Comparison of ENCODE assay signal across 8 mouse cellular contexts in the genomic region with DNA sequence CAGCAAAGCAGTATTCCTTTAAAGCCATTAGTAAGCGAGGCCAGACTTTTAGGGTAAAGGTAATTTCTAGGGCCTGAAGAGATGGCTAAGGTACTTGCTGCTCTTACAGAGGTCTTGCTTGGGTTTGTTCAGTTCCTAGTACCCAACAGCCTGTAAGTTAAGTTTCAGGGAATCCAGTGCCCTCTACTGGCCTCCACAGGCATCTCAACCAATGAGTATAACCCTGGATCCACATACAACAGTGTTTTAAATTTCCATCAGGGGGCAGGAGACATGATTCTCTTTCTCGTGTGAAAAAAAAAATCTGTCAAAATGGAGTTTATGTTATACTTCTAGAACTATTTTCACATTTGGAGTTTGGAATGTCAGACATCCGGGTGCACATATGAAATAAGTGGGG. TPM values are rescaled to one million over a fixed set of nuclear protein-coding genes. Genes with fewer than 3 reads are reported as not detected.
A peak's percentile ranks its signal among the peaks of the same experiment; 100 is the strongest.
DNase-seq lines count a peak whose midpoint lies in the region; ATAC-seq and TF ChIP-seq lines count a peak whose summit lies in the region.

No protein-coding gene starts in this region.

- WGBS in heart, embryonic 12.5 days = 60% methylated on average over 3 of the region's 3 CpGs
- 65% methylated on average over 3 of the region's 3 CpGs for WGBS in kidney, embryonic 14.5 days

- H3K9ac ChIP-seq in heart, embryonic 12.5 days = no peak overlapping the region
- H3K9ac ChIP-seq in kidney, embryonic 14.5 days (ENCODE audit: low read depth, low read length) = no peak overlapping the region

- no peak overlapping the region for H3K4me3 ChIP-seq in heart, embryonic 12.5 days
- no peak overlapping the region for H3K4me3 ChIP-seq in E14TG2a.4 (replicated peaks; ENCODE audit: low read length)
- H3K4me3 ChIP-seq in kidney, embryonic 14.5 days (ENCODE audit: low read length) = no peak overlapping the region

- H3K27ac ChIP-seq in heart, embryonic 12.5 days (ENCODE audit: poor library complexity, severe bottlenecking) = no peak overlapping the region
- no peak overlapping the region for H3K27ac ChIP-seq in kidney, embryonic 14.5 days (ENCODE audit: low read depth, low read length)

- no peaks in the 10 kb centered on the region for H3K27me3 ChIP-seq in heart, embryonic 12.5 days (replicated peaks)
- no peaks in the 10 kb centered on the region; the same call in 1 of the 2 replicates for H3K27me3 ChIP-seq in E14TG2a.4 (ENCODE audit: insufficient read depth, low read length)
- no peaks in the 10 kb centered on the region for H3K27me3 ChIP-seq in kidney, embryonic 14.5 days (ENCODE audit: control insufficient read depth, insufficient read depth, low read length)

- peak; percentile 89 for TF ChIP-seq CTCF in E14TG2a.4 (conservative IDR thresholded peaks at IDR 0.05; ENCODE audit: low read length)
- peak; percentile 62; the same call in 1 of the 2 replicates for TF ChIP-seq CTCF in brain, embryonic 14.5 days (IDR thresholded peaks at IDR 0.05; ENCODE audit: borderline replicate concordance, extremely low read depth, insufficient read depth, insufficient read length)

- ATAC-seq in heart, embryonic 12.5 days (ENCODE audit: insufficient number of reproducible peaks, low FRiP score) = no peak
- peak; percentile 47; the same call in 1 of the 2 replicates for ATAC-seq in kidney, embryonic 14.5 days (ENCODE audit: low FRiP score, low TSS enrichment)

- no peaks in the 10 kb centered on the region for H3K9me3 ChIP-seq in heart, embryonic 12.5 days (replicated peaks)
- H3K9me3 ChIP-seq in E14TG2a.4 (ENCODE audit: low read length) = no peaks in the 10 kb centered on the region
- H3K9me3 ChIP-seq in kidney, embryonic 14.5 days (ENCODE audit: control insufficient read depth, low read length) = no peaks in the 10 kb centered on the region

- no peak overlapping the region for H3K4me2 ChIP-seq in heart, embryonic 12.5 days
- H3K4me2 ChIP-seq in kidney, embryonic 14.5 days (replicated peaks; ENCODE audit: low read depth, low read length) = no peak overlapping the region

- DNase-seq in heart, adult 8-10 months (ENCODE audit: low spot score) = peak; percentile 48
- DNase-seq in brain, embryonic 14.5 days (ENCODE audit: low read depth) = peak; percentile 62
- DNase-seq in naive thymus-derived CD4-positive, alpha-beta T cell, adult 2 months (ENCODE audit: low read depth) = peak; percentile 89
- no peak for DNase-seq in ovary, postnatal 10 days (ENCODE audit: low spot score)
- no peak for DNase-seq in ovary, adult 18-20 months (ENCODE audit: low spot score)

- peaks cover 7% of the 10 kb centered on the region for H3K4me1 ChIP-seq in heart, embryonic 12.5 days (replicated peaks)
- peaks cover 9% of the 10 kb centered on the region for H3K4me1 ChIP-seq in E14TG2a.4 (replicated peaks; ENCODE audit: low read depth, low read length)
- H3K4me1 ChIP-seq in kidney, embryonic 14.5 days (ENCODE audit: control insufficient read depth, insufficient read depth, low read length) = peaks cover 4% of the 10 kb centered on the region; the same call in 1 of the 2 replicates

- no peak for TF ChIP-seq POLR2A in brain, embryonic 14.5 days (IDR thresholded peaks at IDR 0.05; ENCODE audit: borderline replicate concordance, extremely low read depth, insufficient read depth, insufficient read length, poor library complexity, severe bottlenecking)

- H3K36me3 ChIP-seq in heart, embryonic 12.5 days = no peaks in the 10 kb centered on the region
- H3K36me3 ChIP-seq in E14TG2a.4 (ENCODE audit: insufficient read depth, low read length) = no peaks in the 10 kb centered on the region
- no peaks in the 10 kb centered on the region for H3K36me3 ChIP-seq in kidney, embryonic 14.5 days (ENCODE audit: control insufficient read depth, insufficient read depth, low read length)

RNA-seq across cellular contexts. Expression of gene Psma1, which starts 5.8 kb away (rescaled TPM):
- total RNA-seq in heart, adult 8-10 months (2022) = 100 to 1,000 TPM; 129 to 150 (median 143) TPM
- 305 and 313 TPM in 2 replicates for polyA plus RNA-seq in heart, embryonic 12.5 days (2016; fragmentation: Nextera tagmentation; extraction: Ambion mirVana)
- 199 and 258 TPM in 2 replicates for polyA plus RNA-seq in brain, embryonic 14.5 days (2012; rRNA removed)
- polyA plus RNA-seq in kidney, embryonic 14.5 days (2014; fragmentation: Nextera tagmentation; extraction: Ambion mirVana) = 466 and 570 TPM in 2 replicates

RNA-seq across cellular contexts. Expression of gene Copb1, which starts 27.2 kb away (rescaled TPM):
- total RNA-seq in heart, adult 8-10 months (2022) = 10 to 100 TPM; 35.2 to 41.6 (median 38.7) TPM
- polyA plus RNA-seq in heart, embryonic 12.5 days (2016; fragmentation: Nextera tagmentation; extraction: Ambion mirVana) = 93.1 and 93.4 TPM in 2 replicates
- 62.0 and 68.6 TPM in 2 replicates for polyA plus RNA-seq in brain, embryonic 14.5 days (2012; rRNA removed)
- 104 and 136 TPM in 2 replicates for polyA plus RNA-seq in kidney, embryonic 14.5 days (2014; fragmentation: Nextera tagmentation; extraction: Ambion mirVana)

Comparison
In these comparisons a context has a peak if more than half of its experiments do, and no peak if none do; other contexts are left out.
1. DNase-seq: peak in heart, adult 8-10 months (single experiment), brain, embryonic 14.5 days (single experiment) and naive thymus-derived CD4-positive, alpha-beta T cell, adult 2 months (single experiment); none in ovary, postnatal 10 days (single experiment) and ovary, adult 18-20 months (single experiment).